Mouse (Mus musculus) ES-E14 (cell line): Measurements from ENCODE around the gene Bod1. TPM values are rescaled to one million over a fixed set of nuclear protein-coding genes. Genes with fewer than 3 reads are reported as not detected.

ENCODE experiments used
- DNase-seq: peaks from one replicate; pipeline ENCODE4 v3.0.0-alpha.2; 2013; ENCODE audit warnings: low read depth, low spot score
- H3K27ac ChIP-seq: 2 replicates; pipeline ENCODE4 v1.5.1; 2012; ENCODE audit warnings: low read depth, mild to moderate bottlenecking, low read length, moderate library complexity, mixed read lengths; ENCODE audit not compliant: poor library complexity, insufficient read depth, severe bottlenecking
- H3K36me3 ChIP-seq: 2 replicates; pipeline ENCODE4 v1.6.1; 2012; ENCODE audit warnings: mild to moderate bottlenecking, low read length, moderate library complexity, mixed read lengths; ENCODE audit not compliant: control insufficient read depth, poor library complexity, insufficient read depth, severe bottlenecking
- H3K4me1 ChIP-seq, 2 experiments: fragments of 150-350 bp in 1 of 2; sonication (generic) in 1 of 2; 2 replicates each; pipeline ENCODE4 v1.6.1; 2012; ENCODE audit warnings: low read length in 2 of 2, mild to moderate bottlenecking in 1 of 2, mixed read lengths in 1 of 2; ENCODE audit not compliant: control insufficient read depth in 2 of 2, insufficient read depth in 2 of 2, poor library complexity in 1 of 2
- H3K4me3 ChIP-seq, 2 experiments: fragments of 150-350 bp in 1 of 2; sonication (generic) in 1 of 2; 2 replicates each; pipeline ENCODE4 v1.5.1; 2012; ENCODE audit warnings: low read length in 2 of 2, low read depth in 1 of 2, mild to moderate bottlenecking in 1 of 2, mixed read lengths in 1 of 2; ENCODE audit not compliant: insufficient read depth in 1 of 2, poor library complexity in 1 of 2, severe bottlenecking in 1 of 2
- H3K9ac ChIP-seq: 2 replicates; pipeline ENCODE4 v1.6.1; 2012; ENCODE audit warnings: low read depth, mild to moderate bottlenecking, low read length, mixed read lengths; ENCODE audit not compliant: poor library complexity, insufficient read depth, severe bottlenecking
- H3K9me3 ChIP-seq: fragments of 150-350 bp; sonication (generic); 2 replicates; pipeline ENCODE4 v1.6.1; 2012; ENCODE audit warnings: low read depth, mild to moderate bottlenecking, low read length; ENCODE audit not compliant: control insufficient read depth, insufficient read depth
- CHD2 ChIP-seq: IDR thresholded peaks from 2 replicates; pipeline ENCODE4 v1.6.1; 2014; ENCODE audit warnings: mild to moderate bottlenecking, low read depth, low read length, inconsistent platforms
- HCFC1 ChIP-seq: IDR thresholded peaks from 2 replicates; pipeline ENCODE4 v1.6.1; 2012; ENCODE audit warnings: low read length, inconsistent platforms, borderline replicate concordance; ENCODE audit not compliant: insufficient read depth
- MAFK ChIP-seq: IDR thresholded peaks from 2 replicates; pipeline ENCODE4 v1.6.1; 2014; ENCODE audit warnings: mild to moderate bottlenecking, low read depth, low read length, inconsistent platforms; ENCODE audit not compliant: insufficient read depth
- ZC3H11A ChIP-seq: IDR thresholded peaks from 2 replicates; pipeline ENCODE4 v1.6.1; 2012; ENCODE audit warnings: low read depth, mild to moderate bottlenecking, inconsistent platforms, low read length, borderline replicate concordance
- ZNF384 ChIP-seq: IDR thresholded peaks from 2 replicates; pipeline ENCODE4 v1.6.1; 2012; ENCODE audit warnings: low read depth, low read length, inconsistent platforms
- in situ Hi-C, 2 experiments: fragments of 600-800 bp; cut with MboI; formaldehyde crosslinking; loops; one replicate each; pipeline ENCODE4 v1.15.1; 2025; ENCODE audit warnings: low sequenced_read_pairs in 2 of 2, inconsistent platforms in 1 of 2; ENCODE audit not compliant: unreplicated experiment in 2 of 2
- total RNA-seq: library from RNA; depleted of rRNA; stranded (reverse); fragments of 300-350 nt; gene quantifications from 2 replicates; pipeline ENCODE4 v1.2.3, GENCODE M21; 2012

The Bod1 gene
- total RNA-seq, 1 experiment, result 72.3 TPM

DNA sequence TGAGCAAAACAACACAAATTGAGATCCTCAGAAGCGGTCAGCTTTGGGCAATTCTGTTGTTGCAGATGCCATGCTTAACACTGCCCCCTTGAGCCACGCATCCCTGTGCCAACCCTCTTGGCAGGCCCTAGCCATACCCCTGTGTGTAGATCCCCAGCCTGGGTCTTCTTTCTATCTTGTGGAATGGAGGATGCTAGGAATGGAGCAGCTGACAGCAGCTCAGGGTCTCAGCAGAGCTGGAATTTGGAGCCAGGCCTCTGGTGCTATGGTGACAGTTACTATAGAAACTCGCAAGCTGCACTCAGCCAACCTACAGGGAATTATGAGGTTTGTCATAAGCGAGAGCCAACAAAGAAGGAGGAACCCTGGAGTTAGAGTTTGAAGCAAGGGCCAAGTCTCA is 23.1 kb upstream of the Bod1 start:
- Histone ChIP-seq H3K9ac (no peak overlapping the region), H3K9me3 (no peaks in the 10 kb centered on the region), H3K4me1 (peaks cover 0 to 7% of the 10 kb centered on the region in 2 experiments; a peak in 1 of 4 replicates), H3K4me3 (no peak overlapping the region), H3K27ac (no peak overlapping the region), H3K36me3 (no peaks in the 10 kb centered on the region)
- TF ChIP-seq ZC3H11A (no peak), ZNF384 (no peak), HCFC1 (no peak)
- no peak for DNase-seq
- in situ Hi-C loops, result loop anchor here in 1 of 2 experiments (25.0 kb wide), 1 partner anchor 442 kb away; no protein-coding TSS in a partner anchor

DNA sequence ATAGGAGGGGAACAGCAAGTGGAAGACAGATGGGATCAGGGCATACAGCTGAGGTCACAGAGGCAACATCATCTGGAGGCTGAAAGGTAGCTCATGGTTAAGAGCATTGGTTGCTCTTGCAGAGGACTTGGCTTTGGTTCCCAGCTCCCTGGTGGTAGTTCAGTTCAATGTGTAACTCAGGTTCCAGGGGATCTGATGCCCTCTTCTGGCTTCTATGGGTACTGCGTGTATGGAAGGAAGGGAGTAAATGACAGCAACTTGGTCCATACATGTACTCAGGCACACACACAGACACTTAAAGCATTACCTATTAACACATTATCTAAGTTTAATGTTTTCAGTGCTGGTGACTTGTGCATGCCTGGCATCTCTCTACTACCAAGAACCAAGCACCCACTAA is 22.4 kb upstream of the Bod1 start:
- Histone ChIP-seq H3K36me3 (no peaks in the 10 kb centered on the region), H3K9me3 (no peaks in the 10 kb centered on the region), H3K9ac (no peak overlapping the region), H3K27ac (no peak overlapping the region), H3K4me3 (no peak overlapping the region), H3K4me1 (peaks cover 0 to 7% of the 10 kb centered on the region in 2 experiments; a peak in 1 of 4 replicates)
- no peak for TF ChIP-seq ZNF384
- TF ChIP-seq ZC3H11A, result peak; percentile 64; the same call in 1 of the 2 replicates
- in situ Hi-C loops, result loop anchor here in 1 of 2 experiments (25.0 kb wide), 1 partner anchor 443 kb away; no protein-coding TSS in a partner anchor
- DNase-seq, result no peak

- DNase-seq, result no peak
- H3K4me1 ChIP-seq, result peaks cover 0 to 7% of the 10 kb centered on the region in 2 experiments; a peak in 1 of 4 replicates
- TF ChIP-seq CHD2 (no peak), ZNF384 (no peak), ZC3H11A (no peak), HCFC1 (no peak), MAFK (no peak)
- H3K4me3 ChIP-seq, result no peak overlapping the region
- in situ Hi-C loops, result loop anchor here in 1 of 2 experiments (25.0 kb wide), 1 partner anchor 444 kb away; no protein-coding TSS in a partner anchor
- no peaks in the 10 kb centered on the region for H3K9me3 ChIP-seq
- H3K9ac ChIP-seq, result no peak overlapping the region
- no peaks in the 10 kb centered on the region for H3K36me3 ChIP-seq
- no peak overlapping the region for H3K27ac ChIP-seq
Measured at GRCm38 (mm10) chr11:31693322-31693721, 21.6 kb upstream of the Bod1 start.

- no peak overlapping the region for H3K27ac ChIP-seq
- DNase-seq, result no peak
- H3K9me3 ChIP-seq, result no peaks in the 10 kb centered on the region
- in situ Hi-C loops, result loop anchor here in 1 of 2 experiments (25.0 kb wide), 1 partner anchor 448 kb away; no protein-coding TSS in a partner anchor
- no peaks in the 10 kb centered on the region for H3K36me3 ChIP-seq
- TF ChIP-seq HCFC1 (no peak), ZNF384 (no peak), CHD2 (no peak), ZC3H11A (no peak)
- no peak overlapping the region for H3K4me3 ChIP-seq
- H3K4me1 ChIP-seq, result peaks cover 2 to 14% of the 10 kb centered on the region in 2 experiments; a peak in 1 of 4 replicates
- H3K9ac ChIP-seq, result no peak overlapping the region
Measured at GRCm38 (mm10) chr11:31688956-31689355, 17.3 kb upstream of the Bod1 start.

DNA sequence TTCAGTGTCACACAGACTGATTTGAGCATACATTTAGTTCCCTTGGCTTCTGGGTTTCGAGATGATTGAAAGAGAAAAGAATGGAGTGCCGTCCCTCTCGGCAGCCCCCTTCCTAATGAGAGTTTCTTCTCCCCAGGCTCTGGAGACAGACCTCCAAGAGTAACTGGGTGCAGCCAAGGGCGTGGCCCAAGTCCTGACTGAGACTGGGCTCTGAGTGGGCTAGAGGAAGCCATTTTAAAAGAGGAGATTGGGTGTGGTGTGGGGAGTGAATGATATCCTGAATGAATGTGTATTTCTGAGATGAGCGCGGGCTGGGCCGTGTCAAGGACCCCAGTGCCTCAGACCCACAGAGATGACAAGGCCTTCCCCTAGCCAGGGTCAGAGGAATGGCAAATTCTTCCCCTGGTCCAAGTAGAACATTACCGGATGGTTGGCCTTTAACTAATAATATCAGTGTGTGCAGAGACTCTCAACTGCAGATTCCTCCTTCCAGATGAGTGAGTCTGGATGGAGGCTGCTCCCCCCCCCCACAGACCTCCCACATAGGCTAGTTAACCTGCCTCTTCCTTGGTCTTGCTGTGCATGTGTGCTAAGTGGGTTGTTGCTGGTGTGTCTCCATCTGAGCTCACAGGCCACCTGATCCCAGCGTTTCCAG is 13.4 kb upstream of the Bod1 start:
- no peak overlapping the region for H3K27ac ChIP-seq
- no peak overlapping the region for H3K9ac ChIP-seq
- DNase-seq, result no peak
- in situ Hi-C loops, result loop anchor here in 1 of 2 experiments (25.0 kb wide), 1 partner anchor 452 kb away; no protein-coding TSS in a partner anchor
- TF ChIP-seq ZC3H11A (no peak), CHD2 (no peak), ZNF384 (no peak), MAFK (no peak), HCFC1 (no peak)
- no peaks in the 10 kb centered on the region for H3K9me3 ChIP-seq
- no peaks in the 10 kb centered on the region for H3K36me3 ChIP-seq
- H3K4me1 ChIP-seq, result peaks cover 4 to 13% of the 10 kb centered on the region in 2 experiments; a peak in 2 of 4 replicates
- H3K4me3 ChIP-seq, result no peak overlapping the region
